Mouse (Mus musculus): Measurements from ENCODE around the gene Ticam1.

DNA sequence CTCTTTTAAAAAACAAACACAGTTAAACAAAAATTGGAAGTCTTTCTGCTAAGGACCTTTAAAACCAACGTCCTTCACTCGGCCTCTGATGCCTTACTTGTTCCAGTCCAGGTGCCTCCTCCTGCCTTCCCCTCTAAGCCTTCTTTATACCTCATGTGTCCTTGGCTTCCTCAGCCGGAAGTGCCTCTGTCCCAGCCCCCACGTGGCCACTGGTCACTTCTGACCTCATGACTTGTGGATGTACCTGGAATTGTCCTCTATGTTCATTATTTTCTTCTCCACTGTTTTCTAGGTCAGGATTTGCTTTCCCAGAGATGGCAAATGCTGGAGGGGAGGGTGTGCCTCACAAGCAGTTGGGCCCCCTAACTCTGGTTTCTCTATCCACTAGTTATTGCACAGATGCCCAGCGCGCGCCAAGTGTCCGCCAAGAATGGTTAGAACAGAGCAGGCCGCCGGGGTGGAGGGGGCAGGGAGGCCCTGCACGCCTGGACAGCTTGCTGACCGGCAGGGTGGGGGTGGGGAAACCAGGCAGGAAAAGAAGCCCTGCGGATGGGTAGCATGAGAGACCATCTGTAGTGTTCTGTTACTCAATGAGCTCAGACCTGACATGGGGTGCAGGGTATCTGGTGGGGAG, 25.9 kb upstream of the Ticam1 start:
- TF ChIP-seq GATA1 (IDR thresholded peaks at IDR 0.05; ENCODE audit: low read length): no peak
- TF ChIP-seq TAL1 (IDR thresholded peaks at IDR 0.05; ENCODE audit: low read length): no peak
